Mouse (Mus musculus) gastrocnemius, postnatal 14 days (tissue): ENCODE measurements around the gene Speer4d. TPM values are rescaled to one million over a fixed set of nuclear protein-coding genes. Genes with fewer than 3 reads are reported as not detected.
"Not testable (repeated sequence)": the region's sequence is repeated elsewhere in the genome, so short reads cannot be mapped to it uniquely, and the experiment has no call there.

Source experiments
- DNase-seq: peaks from one replicate; pipeline ENCODE4 v3.0.0; 2021; ENCODE audit warnings: mixed read lengths
- intact Hi-C: fragments of 180-260 bp; cut with DNase I; formaldehyde crosslinking; loops from one replicate; pipeline ENCODE4 v1.15.1; 2025; ENCODE audit warnings: low total_unique reads
- total RNA-seq, 2 experiments: library from RNA; stranded (reverse); gene quantifications; 2 replicates each; pipeline ENCODE4 v1.2.3; 2021

The Speer4d gene
- total RNA-seq, 2 experiments from 2014 or later, result not detected

DNA sequence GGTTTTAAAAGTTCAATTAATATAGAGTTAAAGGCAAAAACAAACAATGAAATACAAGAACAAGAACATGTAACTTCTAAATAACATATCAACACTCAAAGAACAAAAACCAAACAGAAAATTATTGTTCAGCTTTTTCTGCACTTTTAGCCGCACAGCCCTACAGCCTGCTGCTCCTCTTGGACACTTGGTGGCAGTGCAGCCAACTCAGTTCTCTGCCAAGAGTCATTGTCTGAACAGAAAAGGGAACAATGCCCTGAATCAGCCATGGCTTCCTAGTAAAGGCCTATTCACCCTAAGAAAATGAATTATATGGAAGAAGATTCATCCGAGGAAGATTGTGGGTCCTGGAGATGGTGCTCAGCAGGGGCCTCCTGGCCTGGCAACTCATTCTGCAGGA lies 33.5 kb downstream of the Speer4d start:
- intact Hi-C loops, DNase-seq: not testable (repeated sequence)

DNA sequence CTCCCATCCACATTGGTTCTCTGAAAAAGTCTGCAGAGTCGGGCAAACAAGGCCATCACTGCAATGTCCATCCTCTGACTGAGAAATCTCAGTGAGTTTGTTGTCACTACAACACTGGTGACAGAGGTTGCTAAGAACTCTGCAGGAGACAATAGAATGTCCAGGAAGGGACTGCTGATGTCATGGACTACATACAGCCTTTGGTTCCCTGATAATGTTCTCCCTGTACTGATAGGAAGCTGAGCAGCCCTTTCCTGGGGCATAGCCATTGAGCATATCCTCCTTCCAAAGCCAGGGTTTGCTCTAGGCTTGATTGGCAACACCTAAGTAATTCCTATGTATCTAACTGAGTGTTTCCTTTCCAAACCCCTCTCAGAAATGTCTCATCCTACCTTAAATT lies 38.1 kb downstream of the Speer4d start, which contains the start of gene 4930572O03Rik:
Gene 4930572O03Rik, minus strand, starts transcription at position 101 of the 400 bp plus-strand sequence.
- intact Hi-C loops, DNase-seq: not testable (repeated sequence)

GRCm38 (mm10) chr5:15663847-15664246 lies 45.0 kb downstream of the Speer4d start:
- intact Hi-C loops, DNase-seq: not testable (repeated sequence)

DNA sequence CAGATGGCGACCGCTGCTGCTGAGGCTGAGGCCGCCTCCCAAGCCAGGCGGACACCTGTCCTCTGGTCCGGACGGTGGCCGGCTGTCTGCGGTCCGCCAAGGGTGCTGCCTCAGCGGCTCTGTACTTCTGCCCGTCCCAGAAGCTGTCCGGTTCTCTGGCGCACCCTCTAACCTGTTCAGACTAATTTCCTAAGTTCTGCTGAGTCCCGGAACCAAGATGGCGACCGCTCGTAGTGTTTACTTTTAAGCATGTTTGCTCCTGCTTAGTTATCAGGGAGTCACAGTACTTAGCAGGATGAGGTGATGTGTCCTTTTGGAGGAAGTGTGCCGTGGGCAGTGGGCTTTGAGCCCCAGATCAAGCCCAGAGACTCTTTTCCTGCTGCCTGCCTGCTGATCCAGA lies 51.9 kb downstream of the Speer4d start:
- intact Hi-C loops, DNase-seq: not testable (repeated sequence)

Other genes starting within 250 kb of the Speer4d start
- not detected for gene Gm21149, start 142.5 kb upstream of the Speer4d start, total RNA-seq
- gene Gm21190, start 89.8 kb upstream of the Speer4d start, total RNA-seq, result not detected
- gene Gm21083, start 41.7 kb upstream of the Speer4d start, total RNA-seq, result not detected
- not detected for gene 4930572O03Rik, start 38.0 kb downstream of the Speer4d start, total RNA-seq
- not detected for gene Speer4c, start 95.2 kb downstream of the Speer4d start, total RNA-seq